Mouse (Mus musculus) CH12.LX (cell line): Measurements from ENCODE around the gene Psmb9. TPM values are rescaled to one million over a fixed set of nuclear protein-coding genes. Genes with fewer than 3 reads are reported as not detected.

Source experiments
- DNase-seq: peaks from one replicate; pipeline ENCODE4 v3.0.0-alpha.2; 2013; ENCODE audit errors: extremely low read depth
- H3K27ac ChIP-seq: 2 replicates; pipeline ENCODE4 v1.5.1; 2012; ENCODE audit warnings: low read depth, mild to moderate bottlenecking, control low read depth, moderate library complexity; ENCODE audit not compliant: insufficient read depth
- H3K27me3 ChIP-seq: replicated peaks from 2 replicates; pipeline ENCODE3; 2012; ENCODE audit warnings: inconsistent platforms
- H3K36me3 ChIP-seq, 2 experiments: replicated peaks in 1 of 2; 2 replicates each; pipeline versions ENCODE3 to v1.6.1; 2012; ENCODE audit warnings: inconsistent platforms in 1 of 2, low read length in 1 of 2, mild to moderate bottlenecking in 1 of 2, mixed read lengths in 1 of 2, moderate library complexity in 1 of 2; ENCODE audit not compliant: control insufficient read depth in 1 of 2, insufficient read depth in 1 of 2
- H3K4me1 ChIP-seq, 2 experiments: 2 replicates each; pipeline ENCODE4 v1.6.1; 2012; ENCODE audit warnings: inconsistent platforms in 1 of 2, moderate library complexity in 1 of 2; ENCODE audit not compliant: insufficient read depth in 2 of 2, control insufficient read depth in 1 of 2
- H3K4me2 ChIP-seq: 2 replicates; pipeline ENCODE4 v1.6.1; 2012; ENCODE audit warnings: low read depth, mild to moderate bottlenecking, control low read depth; ENCODE audit not compliant: poor library complexity, insufficient read depth, severe bottlenecking
- H3K4me3 ChIP-seq, 3 experiments: fragments of 150-350 bp in 1 of 3; sonication (generic) in 1 of 3; replicated peaks in 1 of 3; 2 replicates each; pipeline versions ENCODE3 to v1.5.1; 2011 to 2012; ENCODE audit warnings: low read depth in 2 of 3, low read length in 2 of 3, mild to moderate bottlenecking in 2 of 3, moderate library complexity in 2 of 3, control low read depth in 1 of 3, improper control_type of control experiment in 1 of 3, inconsistent platforms in 1 of 3, mixed read lengths in 1 of 3; ENCODE audit not compliant: poor library complexity in 1 of 3
- H3K79me2 ChIP-seq: replicated peaks from 2 replicates; pipeline ENCODE4 v1.6.1; 2012; ENCODE audit warnings: mild to moderate bottlenecking, moderate library complexity; ENCODE audit not compliant: control insufficient read depth, poor library complexity, insufficient read depth, severe bottlenecking; ENCODE audit errors: extremely low read depth
- H3K9ac ChIP-seq: 2 replicates; pipeline ENCODE4 v1.6.1; 2012; ENCODE audit warnings: low read depth, mild to moderate bottlenecking, control low read depth, moderate library complexity; ENCODE audit not compliant: insufficient read depth
- H3K9me3 ChIP-seq: replicated peaks from 2 replicates; pipeline ENCODE3; 2012; ENCODE audit warnings: low read length, inconsistent platforms, mixed read lengths
- CHD1 ChIP-seq: IDR thresholded peaks from 2 replicates; pipeline ENCODE4 v1.6.1; 2012; ENCODE audit warnings: low read depth, low read length, improper control_type of control experiment, inconsistent platforms
- CHD2 ChIP-seq: IDR thresholded peaks from 2 replicates; pipeline ENCODE4 v1.6.1; 2011; ENCODE audit warnings: low read length, improper control_type of control experiment
- CTCF ChIP-seq, 2 experiments: IDR thresholded peaks in 1 of 2; conservative IDR thresholded peaks in 1 of 2; 2 replicates each; pipeline ENCODE4 v1.5.1; 2011 to 2012; ENCODE audit warnings: low read depth in 2 of 2, low read length in 2 of 2, improper control_type of control experiment in 1 of 2, inconsistent platforms in 1 of 2, mild to moderate bottlenecking in 1 of 2, moderate library complexity in 1 of 2
- ELF1 ChIP-seq: IDR thresholded peaks from 2 replicates; pipeline ENCODE4 v1.6.1; 2014; ENCODE audit warnings: low read depth, mild to moderate bottlenecking, inconsistent platforms, low read length, improper control_type of control experiment
- HCFC1 ChIP-seq: IDR thresholded peaks from 2 replicates; pipeline ENCODE4 v1.6.1; 2012; ENCODE audit warnings: low read depth, mild to moderate bottlenecking, inconsistent platforms, low read length, improper control_type of control experiment
- JUN ChIP-seq: IDR thresholded peaks from 2 replicates; pipeline ENCODE4 v1.6.1; 2011; ENCODE audit warnings: low read depth, mild to moderate bottlenecking, low read length, improper control_type of control experiment, moderate library complexity; ENCODE audit not compliant: insufficient read depth
- MAX ChIP-seq: IDR thresholded peaks from 2 replicates; pipeline ENCODE4 v1.6.1; 2011; ENCODE audit warnings: low read length, improper control_type of control experiment
- MEF2A ChIP-seq: IDR thresholded peaks from 2 replicates; pipeline ENCODE4 v1.6.1; 2014; ENCODE audit warnings: low read depth, mild to moderate bottlenecking, inconsistent platforms, low read length, improper control_type of control experiment, borderline replicate concordance
- NELFE ChIP-seq: IDR thresholded peaks from 2 replicates; pipeline ENCODE4 v1.6.1; 2011; ENCODE audit warnings: low read depth, low read length, improper control_type of control experiment
- NRF1 ChIP-seq: IDR thresholded peaks from 2 replicates; pipeline ENCODE4 v1.6.1; 2014; ENCODE audit warnings: low read depth, mild to moderate bottlenecking, inconsistent platforms, low read length, improper control_type of control experiment, moderate library complexity
- POLR2A ChIP-seq: IDR thresholded peaks from 2 replicates; pipeline ENCODE4 v1.6.1; 2011; ENCODE audit warnings: low read depth, mild to moderate bottlenecking, improper control_type of control experiment, low read length
- RAD21 ChIP-seq: IDR thresholded peaks from 2 replicates; pipeline ENCODE4 v1.6.1; 2011; ENCODE audit warnings: low read depth, mild to moderate bottlenecking, low read length, improper control_type of control experiment, moderate library complexity
- SIN3A ChIP-seq: IDR thresholded peaks from 2 replicates; pipeline ENCODE4 v1.6.1; 2012; ENCODE audit warnings: low read length, improper control_type of control experiment, inconsistent platforms
- SMC3 ChIP-seq: IDR thresholded peaks from 2 replicates; pipeline ENCODE4 v1.6.1; 2011; ENCODE audit warnings: low read depth, low read length, improper control_type of control experiment
- ZC3H11A ChIP-seq: IDR thresholded peaks from 2 replicates; pipeline ENCODE4 v1.6.1; 2012; ENCODE audit warnings: low read depth, mild to moderate bottlenecking, inconsistent platforms, low read length, improper control_type of control experiment
- ZNF384 ChIP-seq: IDR thresholded peaks from 2 replicates; pipeline ENCODE4 v1.6.1; 2012; ENCODE audit warnings: low read depth, low read length, improper control_type of control experiment, inconsistent platforms
- dilution Hi-C: fragments of 300-500 bp; cut with MboI; formaldehyde crosslinking; loops from 2 replicates; pipeline ENCODE4 v1.14.3; 2020; ENCODE audit warnings: low sequenced_read_pairs; ENCODE audit not compliant: extremely low pct_unique_long_range_greater_than_20kb, extremely low pct_ligation_motif_present
- in situ Hi-C: fragments of 300-500 bp; cut with MboI; formaldehyde crosslinking; loops from 3 replicates; pipeline ENCODE4 v1.14.3; 2019; ENCODE audit warnings: low sequenced_read_pairs, low pct_ligation_motif_present, low pct_unique_long_range_greater_than_20kb, mixed read lengths
- polyA plus RNA-seq: library from polyadenylated mRNA; unstranded; fragments of >175 nt; gene quantifications from 2 replicates; pipeline ENCODE4 v1.2.1, GENCODE M21; 2012; ENCODE audit warnings: low read depth; ENCODE audit not compliant: insufficient read length
- total RNA-seq, 2 experiments: library from RNA; depleted of rRNA; stranded (reverse); fragments of 300-350 nt in 1 of 2; fragments of >200 nt in 1 of 2; gene quantifications; 2 replicates each; pipeline ENCODE4 v1.2.3; 2012 to 2014

The Psmb9 gene
- total and polyA plus RNA-seq, 3 experiments: 159 to 435 (median 192) TPM

DNA sequence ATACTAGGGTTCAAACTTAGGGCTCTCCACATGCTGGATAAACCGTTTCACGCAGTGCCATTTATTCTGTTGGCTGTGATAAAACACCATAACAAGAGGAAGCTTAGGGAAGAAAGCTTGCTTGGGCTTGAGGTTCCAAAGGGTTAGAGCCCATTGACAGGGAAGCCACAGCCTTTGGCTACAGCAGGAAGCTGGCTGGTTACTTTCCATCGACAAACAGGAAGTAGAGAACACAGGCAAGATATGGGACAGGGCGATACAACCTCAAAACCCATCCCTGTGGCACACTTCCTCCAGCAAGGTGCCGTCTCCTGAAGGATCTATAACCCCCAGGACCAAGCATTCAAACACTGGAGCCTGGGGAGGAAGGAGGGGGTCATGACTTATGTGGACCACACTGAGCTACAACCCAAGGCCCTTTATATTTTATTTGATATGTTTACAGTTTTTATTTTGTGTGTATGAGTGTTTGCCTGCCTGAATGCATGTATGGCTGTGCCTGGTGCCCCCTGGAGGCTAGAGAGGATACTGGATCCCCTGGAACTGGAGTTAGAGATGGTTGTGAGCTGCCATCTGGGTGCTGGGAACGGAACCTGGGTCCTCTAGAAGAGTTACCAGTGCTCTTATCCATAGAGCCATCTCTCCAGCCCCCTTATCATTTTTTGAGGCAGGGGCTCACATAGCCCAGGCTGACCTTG, 22.4 kb downstream of the Psmb9 start:
- dilution Hi-C loops: no loop called here
- H3K36me3 ChIP-seq: peaks cover 0 to 24% of the 10 kb centered on the region in 2 experiments

DNA sequence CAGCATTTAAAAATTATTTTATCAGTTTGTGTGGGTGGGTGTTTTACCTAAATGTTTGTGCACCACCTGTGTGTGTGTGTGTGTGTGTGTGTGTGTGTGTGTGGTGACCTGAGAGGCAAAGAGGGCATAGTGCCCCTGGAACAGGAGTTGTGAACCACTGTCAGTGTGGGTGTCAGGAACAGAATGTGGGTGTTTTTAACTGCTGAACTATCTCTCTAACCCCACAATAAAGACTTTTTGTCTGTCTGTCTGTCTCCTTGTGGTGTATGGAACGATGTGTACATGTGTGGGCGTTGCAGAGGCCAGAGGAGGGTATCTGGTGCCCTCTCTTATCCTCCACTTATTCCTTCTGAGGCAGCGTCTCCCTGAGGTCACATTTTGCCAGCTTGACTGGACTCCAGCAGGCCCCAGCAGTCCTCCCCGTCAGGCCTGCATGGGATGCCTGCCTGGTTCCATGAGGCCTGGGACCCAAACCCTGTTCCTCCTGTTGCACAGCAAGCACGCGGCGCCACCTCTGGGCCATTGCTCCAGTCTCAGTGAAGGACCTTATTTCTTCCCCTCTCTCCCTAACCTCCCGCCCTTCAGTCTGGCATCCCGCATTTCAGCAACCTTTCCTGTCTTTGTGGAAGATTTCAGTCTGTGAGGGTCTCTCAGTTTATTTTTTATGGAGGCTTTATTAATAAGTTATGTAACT, 23.2 kb downstream of the Psmb9 start:
- H3K36me3 ChIP-seq: peaks cover 3 to 31% of the 10 kb centered on the region in 2 experiments
- H3K4me3 ChIP-seq: no peak overlapping the region
- no peaks in the 10 kb centered on the region; the same call in 1 of the 2 replicates for H3K79me2 ChIP-seq
- H3K27me3 ChIP-seq: no peaks in the 10 kb centered on the region
- H3K9ac ChIP-seq: no peak overlapping the region
- H3K9me3 ChIP-seq: peaks cover 6% of the 10 kb centered on the region
- no peak overlapping the region for H3K4me2 ChIP-seq
- H3K27ac ChIP-seq: no peak overlapping the region
- no peak for TF ChIP-seq CHD1
- no peak for TF ChIP-seq NRF1
- no peak for TF ChIP-seq CHD2
- no peak for TF ChIP-seq MAX
- TF ChIP-seq RAD21: peak; percentile 71
- no peak for TF ChIP-seq ELF1
- no peak for TF ChIP-seq SIN3A
- peak; percentile 24; the same call in 1 of the 2 replicates for TF ChIP-seq POLR2A
- peak; percentile 79 for TF ChIP-seq SMC3
- TF ChIP-seq CTCF (conservative IDR thresholded peaks at IDR 0.05 in 1 of 2, IDR thresholded peaks at IDR 0.05 in 1 of 2; ENCODE audit: low read depth in 2 of 2, low read length in 2 of 2): peak in 1 of 2 experiments; percentile 77; a peak in 3 of 4 replicates
- no peak for TF ChIP-seq ZNF384
- no peak for TF ChIP-seq JUN
- no peak for TF ChIP-seq NELFE
- TF ChIP-seq ZC3H11A: peak; percentile 35
- TF ChIP-seq MEF2A: no peak
- in situ Hi-C loops: loop anchor here (5.0 kb wide), 2 partner anchors 37 to 72 kb away; partner anchors contain the start of gene H2-Oa
- H3K4me1 ChIP-seq: peaks cover 0 to 4% of the 10 kb centered on the region in 2 experiments; a peak in 2 of 4 replicates
- DNase-seq: no peak
- dilution Hi-C loops: no loop called here

More for the DNA sequence above, 22.4 kb downstream of the Psmb9 start:
- peak in 1 of 2 experiments; percentile 58; a peak in 2 of 4 replicates for TF ChIP-seq CTCF (conservative IDR thresholded peaks at IDR 0.05 in 1 of 2, IDR thresholded peaks at IDR 0.05 in 1 of 2; ENCODE audit: low read depth in 2 of 2, low read length in 2 of 2)
- peak; percentile 40 for TF ChIP-seq SMC3
- no peak for TF ChIP-seq NRF1
- TF ChIP-seq RAD21: peak; percentile 25
- no peak for TF ChIP-seq HCFC1
- H3K4me2 ChIP-seq: no peak overlapping the region
- H3K27me3 ChIP-seq: no peaks in the 10 kb centered on the region
- H3K4me3 ChIP-seq: no peak overlapping the region
- no peak overlapping the region for H3K9ac ChIP-seq
- DNase-seq: no peak
- in situ Hi-C loops: no loop called here
- peaks cover 6% of the 10 kb centered on the region for H3K9me3 ChIP-seq
- H3K4me1 ChIP-seq: peaks cover 0 to 4% of the 10 kb centered on the region in 2 experiments; a peak in 2 of 4 replicates
- H3K27ac ChIP-seq: no peak overlapping the region
- no peaks in the 10 kb centered on the region; the same call in 1 of the 2 replicates for H3K79me2 ChIP-seq
